Mouse (Mus musculus): ENCODE data around the gene Klc3. TPM values are rescaled to one million over a fixed set of nuclear protein-coding genes. Genes with fewer than 3 reads are reported as not detected.

The Klc3 gene
- polyA plus RNA-seq, 1 experiment from 2014 or later = 4.4 TPM

GRCm38 (mm10) chr7:19368380-19368779 lies 35.5 kb downstream of the Klc3 start:
- peak; percentile 71 for DNase-seq (ENCODE audit: low spot score)
- H3K4me1 ChIP-seq = peaks cover 15% of the 10 kb centered on the region
- peaks cover 38% of the 10 kb centered on the region for H3K27me3 ChIP-seq (ENCODE audit: low read depth, poor library complexity, severe bottlenecking)
- H3K9me3 ChIP-seq (replicated peaks) = no peaks in the 10 kb centered on the region
- no peaks in the 10 kb centered on the region for H3K36me3 ChIP-seq
- no peak overlapping the region for H3K27ac ChIP-seq
- WGBS = 15% methylated on average over 16 of the region's 16 CpGs
- H3K4me3 ChIP-seq = no peak overlapping the region

GRCm38 (mm10) chr7:19365376-19365775 lies 38.5 kb downstream of the Klc3 start:
- Histone ChIP-seq H3K27ac (no peak overlapping the region), H3K4me1 (peaks cover 34% of the 10 kb centered on the region), H3K36me3 (no peaks in the 10 kb centered on the region), H3K27me3 (ENCODE audit: low read depth, poor library complexity, severe bottlenecking) (peaks cover 50% of the 10 kb centered on the region), H3K4me3 (no peak overlapping the region), H3K9me3 (replicated peaks) (no peaks in the 10 kb centered on the region)
- 68% methylated on average over 4 of the region's 4 CpGs for WGBS
- no peak for DNase-seq (ENCODE audit: low spot score)

GRCm38 (mm10) chr7:19363881-19364280 lies 40.0 kb downstream of the Klc3 start:
- DNase-seq (ENCODE audit: low spot score) = peak; percentile 76
- Histone ChIP-seq H3K4me3 (0 out of 2 replicates have a peak overlapping the region, but pooled peaks have one; percentile 7), H3K4me1 (peaks cover 32% of the 10 kb centered on the region), H3K27ac (no peak overlapping the region; the same call in 1 of the 2 replicates), H3K36me3 (no peaks in the 10 kb centered on the region), H3K27me3 (ENCODE audit: low read depth, poor library complexity, severe bottlenecking) (peaks cover 35% of the 10 kb centered on the region), H3K9me3 (replicated peaks) (no peaks in the 10 kb centered on the region)
- WGBS = 2% methylated on average over 18 of the region's 18 CpGs

- no peak for DNase-seq (ENCODE audit: low spot score)
- Histone ChIP-seq H3K27ac (no peak overlapping the region), H3K4me1 (peaks cover 37% of the 10 kb centered on the region), H3K27me3 (ENCODE audit: low read depth, poor library complexity, severe bottlenecking) (peaks cover 26% of the 10 kb centered on the region), H3K4me3 (peak overlapping the region; percentile 18), H3K9me3 (replicated peaks) (no peaks in the 10 kb centered on the region), H3K36me3 (peaks cover 11% of the 10 kb centered on the region)
- 56% methylated on average over 4 of the region's 4 CpGs for WGBS
These were observed 41.6 kb downstream of the Klc3 start for GRCm38 (mm10) chr7:19362276-19362675.

GRCm38 (mm10) chr7:19361720-19362119 lies 42.2 kb downstream of the Klc3 start:
- peak; percentile 81 for DNase-seq (ENCODE audit: low spot score)
- peaks cover 26% of the 10 kb centered on the region for H3K27me3 ChIP-seq (ENCODE audit: low read depth, poor library complexity, severe bottlenecking)
- no peak overlapping the region for H3K27ac ChIP-seq
- H3K9me3 ChIP-seq (replicated peaks) = no peaks in the 10 kb centered on the region
- H3K4me1 ChIP-seq = peaks cover 37% of the 10 kb centered on the region
- WGBS = 13% methylated on average over 16 of the region's 16 CpGs
- H3K36me3 ChIP-seq = peaks cover 16% of the 10 kb centered on the region
- peak overlapping the region; percentile 87 for H3K4me3 ChIP-seq

GRCm38 (mm10) chr7:19360944-19361343 lies 43.0 kb downstream of the Klc3 start:
- peak overlapping the region; percentile 87 for H3K4me3 ChIP-seq
- H3K36me3 ChIP-seq = peaks cover 24% of the 10 kb centered on the region
- under 1% methylated on average over 27 of the region's 27 CpGs for WGBS
- peak overlapping the region; percentile 43 for H3K27ac ChIP-seq
- H3K9me3 ChIP-seq (replicated peaks) = no peaks in the 10 kb centered on the region
- peaks cover 37% of the 10 kb centered on the region for H3K4me1 ChIP-seq
- peaks cover 26% of the 10 kb centered on the region for H3K27me3 ChIP-seq (ENCODE audit: low read depth, poor library complexity, severe bottlenecking)
- peak; percentile 87 for DNase-seq (ENCODE audit: low spot score)

- H3K27ac ChIP-seq = peak overlapping the region; percentile 90
- H3K4me3 ChIP-seq = peak overlapping the region; percentile 87
- under 1% methylated on average over 45 of the region's 45 CpGs for WGBS
- peaks cover 31% of the 10 kb centered on the region for H3K36me3 ChIP-seq
- DNase-seq (ENCODE audit: low spot score) = peak; percentile 80
- H3K4me1 ChIP-seq = peaks cover 37% of the 10 kb centered on the region
- peaks cover 26% of the 10 kb centered on the region for H3K27me3 ChIP-seq (ENCODE audit: low read depth, poor library complexity, severe bottlenecking)
- H3K9me3 ChIP-seq (replicated peaks) = no peaks in the 10 kb centered on the region
These were observed 43.8 kb downstream of the Klc3 start for GRCm38 (mm10) chr7:19359892-19360641.

- peaks cover 25% of the 10 kb centered on the region for H3K27me3 ChIP-seq (ENCODE audit: low read depth, poor library complexity, severe bottlenecking)
- H3K27ac ChIP-seq = peak within 1 kb of the TSS; percentile 90
- under 1% methylated on average over 31 of the region's 31 CpGs for WGBS
- peaks cover 37% of the 10 kb centered on the region for H3K4me1 ChIP-seq
- peaks cover 37% of the 10 kb centered on the region for H3K36me3 ChIP-seq
- peak within 1 kb of the TSS; percentile 87 for H3K4me3 ChIP-seq
- peak; percentile 89 for DNase-seq (ENCODE audit: low spot score)
- no peaks in the 10 kb centered on the region for H3K9me3 ChIP-seq (replicated peaks)
These were observed 44.5 kb downstream of the Klc3 start, which contains the start of the genes Cd3eap and Ppp1r13l for GRCm38 (mm10) chr7:19359299-19359891. Gene Cd3eap, minus strand, starts transcription at chr7:19359483. Gene Ppp1r13l, plus strand, starts transcription at chr7:19359749.

- DNase-seq (ENCODE audit: low spot score) = no peak
- peak overlapping the region; percentile 90 for H3K27ac ChIP-seq
These were observed 45.3 kb downstream of the Klc3 start for GRCm38 (mm10) chr7:19358634-19359033.

GRCm38 (mm10) chr7:19357381-19358375 lies 46.2 kb downstream of the Klc3 start:
- Histone ChIP-seq H3K4me1 (peaks cover 37% of the 10 kb centered on the region), H3K36me3 (peaks cover 55% of the 10 kb centered on the region), H3K9me3 (replicated peaks) (no peaks in the 10 kb centered on the region), H3K27ac (no peak overlapping the region), H3K27me3 (ENCODE audit: low read depth, poor library complexity, severe bottlenecking) (peaks cover 7% of the 10 kb centered on the region), H3K4me3 (peak overlapping the region; percentile 87)
- 95% methylated on average over 25 of the region's 25 CpGs for WGBS
- DNase-seq (ENCODE audit: low spot score) = no peak

More at GRCm38 (mm10) chr7:19358634-19359033, 45.3 kb downstream of the Klc3 start:
- Histone ChIP-seq H3K4me1 (peaks cover 37% of the 10 kb centered on the region), H3K9me3 (replicated peaks) (no peaks in the 10 kb centered on the region), H3K36me3 (peaks cover 45% of the 10 kb centered on the region), H3K4me3 (peak overlapping the region; percentile 87), H3K27me3 (ENCODE audit: low read depth, poor library complexity, severe bottlenecking) (peaks cover 17% of the 10 kb centered on the region)
- WGBS = 23% methylated on average over 13 of the region's 13 CpGs

- WGBS = 75% methylated on average over 10 of the region's 10 CpGs
- H3K36me3 ChIP-seq = peaks cover 68% of the 10 kb centered on the region
These were observed 47.6 kb downstream of the Klc3 start for GRCm38 (mm10) chr7:19356311-19356710.

GRCm38 (mm10) chr7:19354991-19355390 lies 48.9 kb downstream of the Klc3 start:
- Histone ChIP-seq H3K27me3 (ENCODE audit: low read depth, poor library complexity, severe bottlenecking) (no peaks in the 10 kb centered on the region), H3K27ac (no peak overlapping the region), H3K9me3 (replicated peaks) (no peaks in the 10 kb centered on the region), H3K36me3 (peaks cover 80% of the 10 kb centered on the region), H3K4me1 (peaks cover 13% of the 10 kb centered on the region), H3K4me3 (no peak overlapping the region)
- 92% methylated on average over 5 of the region's 5 CpGs for WGBS
- DNase-seq (ENCODE audit: low spot score) = no peak

More at GRCm38 (mm10) chr7:19356311-19356710, 47.6 kb downstream of the Klc3 start:
- Histone ChIP-seq H3K4me3 (no peak overlapping the region), H3K9me3 (replicated peaks) (no peaks in the 10 kb centered on the region), H3K27ac (no peak overlapping the region), H3K4me1 (peaks cover 26% of the 10 kb centered on the region), H3K27me3 (ENCODE audit: low read depth, poor library complexity, severe bottlenecking) (no peaks in the 10 kb centered on the region)
- no peak for DNase-seq (ENCODE audit: low spot score)
